Mouse (Mus musculus): ENCODE measurements around the gene Gm21411.
"Not testable (repeated sequence)": the region's sequence is repeated elsewhere in the genome, so short reads cannot be mapped to it uniquely, and the experiment has no call there.

Gm21411 gene

DNA sequence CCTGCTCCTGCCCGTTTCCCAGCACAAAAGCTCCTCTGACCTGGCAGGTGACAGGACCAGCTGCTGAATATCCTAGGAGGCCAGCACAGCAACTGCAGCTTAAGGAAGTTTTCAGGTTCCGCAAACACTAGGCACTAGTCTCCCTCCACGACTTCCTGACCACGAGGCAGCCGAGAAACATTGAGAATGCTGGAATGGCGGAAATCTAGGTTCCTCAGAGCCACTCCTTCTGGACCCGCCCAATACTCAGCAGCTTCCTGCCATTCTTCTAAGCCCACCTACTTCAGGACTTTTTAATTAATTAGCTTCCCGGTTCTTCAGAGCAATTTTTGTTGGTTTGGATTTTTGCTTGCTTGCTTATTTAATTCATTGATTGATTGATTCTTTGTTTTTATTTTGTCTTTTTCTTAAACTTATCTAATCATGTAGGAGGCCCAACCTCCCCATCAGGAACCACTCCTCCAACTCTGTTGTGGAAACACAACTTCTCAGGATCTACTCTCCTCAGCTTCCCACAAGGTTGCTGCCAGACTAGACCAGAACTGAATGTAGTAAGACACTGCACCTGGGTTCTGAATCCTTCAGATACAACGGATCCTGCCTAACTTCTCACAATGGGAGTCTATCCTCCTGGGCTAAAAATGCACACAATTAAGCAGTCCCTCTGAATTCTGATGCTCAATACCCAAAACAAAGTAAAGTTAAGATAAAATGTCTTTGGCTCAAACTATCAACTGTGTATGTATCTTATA, at the start of gene Gm21411:
TSS of gene Gm21411 (minus strand) at position 205 of the 752 bp plus-strand sequence.
- not testable (repeated sequence) for DNase-seq (ENCODE audit: low read depth)

DNA sequence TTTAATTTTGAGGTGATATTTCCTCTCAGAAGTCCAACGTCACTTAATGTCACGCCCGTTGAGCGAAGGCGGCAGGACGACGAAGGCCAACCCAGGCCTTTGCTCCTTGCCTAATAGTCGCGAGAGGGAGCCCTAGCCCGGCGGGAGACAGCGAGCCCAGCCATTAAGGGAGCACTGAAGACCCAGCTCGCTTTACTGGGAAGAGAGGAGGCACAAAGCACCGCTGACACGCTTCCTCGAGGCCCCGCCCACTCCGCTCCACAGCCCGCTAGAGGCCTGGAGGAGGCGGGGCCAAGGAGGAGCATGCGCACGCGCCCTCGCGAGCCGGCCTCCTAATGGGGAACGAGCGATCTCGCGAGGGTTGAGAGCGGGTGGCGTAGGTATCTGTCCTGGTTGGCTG, 32.3 kb upstream of the Gm21411 start:
- DNase-seq (ENCODE audit: low read depth): not testable (repeated sequence)

DNA sequence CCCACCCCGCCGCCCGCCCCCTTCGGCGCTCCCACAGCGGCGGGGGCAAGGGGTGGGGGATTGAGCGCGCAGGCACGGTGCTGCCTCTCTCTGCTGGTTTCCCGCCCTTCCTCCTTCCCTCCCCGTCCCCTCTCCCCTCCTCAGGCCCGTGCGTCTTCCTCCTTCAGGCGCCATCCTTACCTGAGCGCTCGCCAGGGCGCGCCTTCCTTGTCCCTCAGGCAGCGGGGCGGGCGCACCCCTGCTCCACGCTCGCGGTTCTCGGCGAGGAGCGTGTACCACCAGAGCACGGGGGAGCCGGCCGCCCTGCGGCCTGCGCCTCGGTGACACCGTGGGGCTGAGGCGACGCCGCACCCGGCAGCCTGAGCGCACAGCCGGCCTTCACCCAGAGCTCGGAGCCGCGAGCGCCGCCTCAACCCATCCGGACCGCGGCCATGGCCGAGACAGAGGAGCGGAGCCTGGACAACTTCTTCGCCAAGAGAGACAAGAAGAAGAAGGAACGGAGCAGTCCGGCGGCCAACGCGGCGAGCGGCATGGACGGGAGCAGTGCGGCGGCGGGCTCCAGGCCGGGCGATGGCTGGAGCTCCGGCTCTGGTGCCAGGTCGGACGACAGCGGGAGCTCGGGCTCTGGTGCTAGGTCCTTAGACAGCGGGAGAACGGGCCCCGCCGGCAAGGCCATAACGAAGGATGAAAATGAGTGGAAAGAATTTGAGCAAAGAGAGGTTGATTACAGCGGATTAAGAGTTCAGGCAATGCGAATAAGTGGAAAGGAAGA, 23.1 kb upstream of the Gm21411 start:
- no peak for DNase-seq (ENCODE audit: low read depth)

DNA sequence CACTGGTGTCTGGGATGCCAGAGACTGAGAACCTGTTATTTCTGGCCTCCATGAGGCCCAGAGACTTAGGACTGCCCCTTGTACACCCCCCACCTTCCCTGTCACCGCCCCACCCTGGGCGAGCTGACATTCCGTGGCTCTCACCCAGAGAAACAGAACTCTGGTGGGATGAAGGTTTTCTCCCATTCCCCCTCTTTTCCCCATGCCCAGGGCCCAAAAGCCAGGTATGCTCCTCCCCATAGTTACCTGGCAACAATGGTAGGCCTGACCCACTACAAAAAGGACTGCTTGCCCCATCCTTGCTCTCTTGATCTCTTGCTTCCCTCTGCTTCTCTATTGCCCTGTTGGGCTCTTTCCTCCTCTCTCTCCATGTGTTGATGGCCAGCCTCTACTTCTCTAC, 5.8 kb upstream of the Gm21411 start:
- no peak for DNase-seq (ENCODE audit: low read depth)

DNA sequence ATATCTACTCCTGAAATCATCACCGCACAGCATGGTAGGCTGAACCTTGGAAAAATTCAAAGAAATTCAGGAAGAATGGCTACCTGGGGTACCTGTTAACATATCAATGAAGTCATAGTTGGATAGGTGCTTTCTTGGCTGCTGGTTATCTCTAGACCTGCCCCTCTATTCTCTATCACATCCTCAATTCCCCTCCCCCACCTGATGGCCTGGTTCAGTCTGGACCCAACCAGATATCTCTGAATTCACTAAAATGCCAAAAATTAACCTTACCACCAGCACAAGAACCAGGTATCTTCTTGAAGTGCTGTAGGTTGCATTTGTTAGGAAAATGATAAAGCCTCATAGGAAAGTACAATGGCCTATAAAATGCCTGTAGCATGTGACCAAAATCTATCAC, 1.3 kb downstream of the Gm21411 start:
- not testable (repeated sequence) for DNase-seq (ENCODE audit: low read depth)

DNA sequence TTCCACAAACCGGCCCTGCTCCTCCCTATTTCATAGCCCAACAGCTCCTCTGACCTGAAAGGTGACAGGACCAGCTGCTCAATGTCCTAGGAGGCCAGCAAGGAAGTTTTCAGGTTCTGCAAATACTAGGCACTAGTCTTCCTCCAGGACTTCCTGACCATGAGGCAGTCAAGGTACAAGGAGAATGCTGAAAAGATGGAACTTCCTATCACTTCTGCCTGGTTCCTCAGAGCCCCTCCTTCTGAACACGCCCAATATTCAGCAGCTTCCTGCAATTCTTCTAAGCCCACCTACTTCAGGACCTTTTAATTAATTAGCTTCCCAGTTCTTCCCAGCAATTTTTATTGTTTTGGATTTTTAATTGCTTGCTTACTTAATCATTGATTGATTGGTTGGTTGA, 4.6 kb downstream of the Gm21411 start:
- not testable (repeated sequence) for DNase-seq (ENCODE audit: low read depth)

DNA sequence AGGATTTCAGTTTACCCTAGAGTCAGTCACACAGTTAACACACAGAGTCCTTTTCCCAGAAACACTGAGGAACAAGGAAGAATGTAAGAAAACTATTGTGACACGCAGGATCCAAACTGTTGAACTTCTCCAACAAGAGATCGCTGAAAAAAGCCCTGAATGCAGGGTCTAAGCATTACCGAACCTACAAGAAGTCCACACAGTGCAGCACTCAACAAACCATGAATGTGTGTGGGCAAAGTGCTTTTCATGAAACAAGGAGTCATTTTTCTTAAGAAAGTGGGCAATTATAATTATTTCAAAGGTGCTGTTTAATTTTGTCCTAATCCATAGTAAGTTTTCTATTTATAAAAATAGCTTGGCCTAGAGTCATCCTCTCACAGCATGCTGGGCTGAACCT, 6.3 kb downstream of the Gm21411 start:
- not testable (repeated sequence) for DNase-seq (ENCODE audit: low read depth)

All from 416B (cell line).